Mouse (Mus musculus) gastrocnemius, postnatal 25 days (tissue): ENCODE measurements around the gene Pik3r5. TPM values are rescaled to one million over a fixed set of nuclear protein-coding genes. Genes with fewer than 3 reads are reported as not detected.

Experiments used
- DNase-seq: peaks from one replicate; pipeline ENCODE4 v3.0.0; 2022
- total RNA-seq, 2 experiments: library from RNA; stranded (reverse); gene quantifications; 1 replicate in 1 of 2; 2 replicates in 1 of 2; pipeline ENCODE4 v1.2.3; 2021

The Pik3r5 gene
- total RNA-seq, 2 experiments from 2014 or later, result 0.31 to 0.51 TPM

GRCm38 (mm10) chr11:68451282-68451735 lies 19.4 kb downstream of the Pik3r5 start:
- DNase-seq, result no peak

GRCm38 (mm10) chr11:68451747-68452405 lies 20.0 kb downstream of the Pik3r5 start:
- DNase-seq, result no peak

GRCm38 (mm10) chr11:68452740-68453139 lies 20.8 kb downstream of the Pik3r5 start:
- no peak for DNase-seq

GRCm38 (mm10) chr11:68453301-68453700 lies 21.4 kb downstream of the Pik3r5 start:
- no peak for DNase-seq

GRCm38 (mm10) chr11:68458086-68458485 lies 26.2 kb downstream of the Pik3r5 start:
- no peak for DNase-seq

GRCm38 (mm10) chr11:68459021-68459420 lies 27.1 kb downstream of the Pik3r5 start:
- no peak for DNase-seq

GRCm38 (mm10) chr11:68459486-68459885 lies 27.6 kb downstream of the Pik3r5 start:
- DNase-seq, result no peak

- DNase-seq, result no peak
Measured at GRCm38 (mm10) chr11:68462716-68463115, 30.8 kb downstream of the Pik3r5 start.

GRCm38 (mm10) chr11:68464260-68464659 lies 32.3 kb downstream of the Pik3r5 start:
- no peak for DNase-seq

GRCm38 (mm10) chr11:68465090-68465489 lies 33.2 kb downstream of the Pik3r5 start:
- no peak for DNase-seq

- no peak for DNase-seq
Measured at GRCm38 (mm10) chr11:68467441-68467840, 35.5 kb downstream of the Pik3r5 start.

- no peak for DNase-seq
Measured at GRCm38 (mm10) chr11:68467962-68468612, 36.2 kb downstream of the Pik3r5 start.

- DNase-seq, result no peak
Measured at GRCm38 (mm10) chr11:68468886-68469285, 37.0 kb downstream of the Pik3r5 start.

GRCm38 (mm10) chr11:68472162-68472849 lies 40.4 kb downstream of the Pik3r5 start:
- DNase-seq, result no peak

GRCm38 (mm10) chr11:68474600-68474999 lies 42.7 kb downstream of the Pik3r5 start:
- DNase-seq, result no peak

GRCm38 (mm10) chr11:68475676-68476075 lies 43.8 kb downstream of the Pik3r5 start:
- DNase-seq, result no peak

GRCm38 (mm10) chr11:68477661-68478060 lies 45.7 kb downstream of the Pik3r5 start:
- DNase-seq, result no peak

GRCm38 (mm10) chr11:68478574-68478981 lies 46.7 kb downstream of the Pik3r5 start:
- DNase-seq, result no peak

- DNase-seq, result no peak
Measured at GRCm38 (mm10) chr11:68480660-68481059, 48.7 kb downstream of the Pik3r5 start.

GRCm38 (mm10) chr11:68482001-68482400 lies 50.1 kb downstream of the Pik3r5 start:
- no peak for DNase-seq

GRCm38 (mm10) chr11:68483213-68483612 lies 51.3 kb downstream of the Pik3r5 start:
- DNase-seq, result no peak

- DNase-seq, result no peak
Measured at GRCm38 (mm10) chr11:68484431-68484830, 52.5 kb downstream of the Pik3r5 start.
